Mouse (Mus musculus): Measurements from ENCODE around the gene Hrh1. TPM values are rescaled to one million over a fixed set of nuclear protein-coding genes. Genes with fewer than 3 reads are reported as not detected.

Hrh1 gene
- polyA plus RNA-seq, 1 experiment: 0.48 TPM

- no peak overlapping the region for H3K4me3 ChIP-seq (ENCODE audit: control insufficient read depth, low read depth, low read length)
- H3K36me3 ChIP-seq (ENCODE audit: control insufficient read depth, insufficient read depth, low read length): no peaks in the 10 kb centered on the region
- TF ChIP-seq POLR2A (IDR thresholded peaks at IDR 0.05; ENCODE audit: control insufficient read depth, low read depth, low read length) (no peak), CTCF (IDR thresholded peaks at IDR 0.05; ENCODE audit: control insufficient read depth, insufficient read depth, insufficient replicate concordance, low read depth, low read length) (no peak)
- no peaks in the 10 kb centered on the region for H3K27me3 ChIP-seq (ENCODE audit: control insufficient read depth, insufficient read depth, low read length)
- no peaks in the 10 kb centered on the region for H3K4me1 ChIP-seq (ENCODE audit: control insufficient read depth, insufficient read depth, low read length)
- no peak overlapping the region for H3K27ac ChIP-seq (ENCODE audit: control insufficient read depth, insufficient read depth, low read depth, low read length)
Measured at GRCm38 (mm10) chr6:114368196-114368595, 29.5 kb upstream of the Hrh1 start.

- TF ChIP-seq CTCF (IDR thresholded peaks at IDR 0.05; ENCODE audit: control insufficient read depth, insufficient read depth, insufficient replicate concordance, low read depth, low read length) (no peak), POLR2A (IDR thresholded peaks at IDR 0.05; ENCODE audit: control insufficient read depth, low read depth, low read length) (no peak)
- H3K36me3 ChIP-seq (ENCODE audit: control insufficient read depth, insufficient read depth, low read length): no peaks in the 10 kb centered on the region
- no peak overlapping the region for H3K4me3 ChIP-seq (ENCODE audit: control insufficient read depth, low read depth, low read length)
- no peak overlapping the region for H3K27ac ChIP-seq (ENCODE audit: control insufficient read depth, insufficient read depth, low read depth, low read length)
- no peaks in the 10 kb centered on the region for H3K4me1 ChIP-seq (ENCODE audit: control insufficient read depth, insufficient read depth, low read length)
- no peaks in the 10 kb centered on the region for H3K27me3 ChIP-seq (ENCODE audit: control insufficient read depth, insufficient read depth, low read length)
Measured at GRCm38 (mm10) chr6:114372741-114373140, 25.0 kb upstream of the Hrh1 start.

DNA sequence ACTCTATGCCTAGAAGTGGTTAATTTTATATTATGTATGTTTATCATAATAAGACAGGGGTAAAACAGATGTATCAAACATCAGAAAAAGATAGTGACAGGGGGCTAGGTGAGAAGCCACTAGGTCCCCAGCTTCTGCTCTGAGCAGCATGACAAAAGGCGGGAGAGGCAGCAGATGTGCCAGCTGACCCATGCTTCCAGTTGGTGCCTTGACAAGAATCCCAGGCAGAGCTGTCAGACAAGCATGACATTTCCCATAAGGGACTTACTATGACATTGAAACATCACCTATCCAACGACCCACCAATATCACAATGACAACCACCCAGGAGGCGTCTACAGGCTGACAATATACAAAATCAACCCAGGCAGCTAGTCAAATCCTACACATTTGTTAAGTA is 16.9 kb upstream of the Hrh1 start:
- H3K4me3 ChIP-seq (ENCODE audit: control insufficient read depth, low read depth, low read length): no peak overlapping the region
- no peak overlapping the region for H3K27ac ChIP-seq (ENCODE audit: control insufficient read depth, insufficient read depth, low read depth, low read length)
- TF ChIP-seq CTCF (IDR thresholded peaks at IDR 0.05; ENCODE audit: control insufficient read depth, insufficient read depth, insufficient replicate concordance, low read depth, low read length) (no peak), POLR2A (IDR thresholded peaks at IDR 0.05; ENCODE audit: control insufficient read depth, low read depth, low read length) (no peak)
- H3K36me3 ChIP-seq (ENCODE audit: control insufficient read depth, insufficient read depth, low read length): no peaks in the 10 kb centered on the region
- no peaks in the 10 kb centered on the region for H3K4me1 ChIP-seq (ENCODE audit: control insufficient read depth, insufficient read depth, low read length)
- H3K27me3 ChIP-seq (ENCODE audit: control insufficient read depth, insufficient read depth, low read length): no peaks in the 10 kb centered on the region

DNA sequence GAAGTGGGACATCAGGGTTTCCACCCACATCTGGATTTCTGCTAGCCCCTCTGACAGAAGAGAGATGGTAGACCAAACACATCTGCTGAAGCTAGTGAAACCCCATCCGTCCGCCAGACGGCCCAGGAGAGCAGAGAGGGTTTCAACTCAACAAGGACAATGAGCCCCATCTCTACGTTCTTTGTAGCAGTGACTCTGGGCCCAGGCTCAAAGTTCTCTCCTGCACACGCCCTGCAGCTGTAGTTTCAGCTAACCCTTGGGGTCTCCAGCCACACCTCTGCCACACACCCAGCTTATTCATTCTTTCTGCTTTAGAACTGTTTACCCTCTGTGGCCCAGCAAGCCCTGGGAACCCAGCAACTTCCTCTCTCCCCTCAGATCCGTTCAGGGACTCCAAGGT is 10.4 kb upstream of the Hrh1 start:
- Histone ChIP-seq H3K27me3 (ENCODE audit: control insufficient read depth, insufficient read depth, low read length) (no peaks in the 10 kb centered on the region), H3K36me3 (ENCODE audit: control insufficient read depth, insufficient read depth, low read length) (no peaks in the 10 kb centered on the region), H3K4me1 (ENCODE audit: control insufficient read depth, insufficient read depth, low read length) (no peaks in the 10 kb centered on the region), H3K27ac (ENCODE audit: control insufficient read depth, insufficient read depth, low read depth, low read length) (no peak overlapping the region), H3K4me3 (ENCODE audit: control insufficient read depth, low read depth, low read length) (no peak overlapping the region)
- TF ChIP-seq POLR2A (IDR thresholded peaks at IDR 0.05; ENCODE audit: control insufficient read depth, low read depth, low read length): no peak
- no peak for TF ChIP-seq CTCF (IDR thresholded peaks at IDR 0.05; ENCODE audit: control insufficient read depth, insufficient read depth, insufficient replicate concordance, low read depth, low read length)

DNA sequence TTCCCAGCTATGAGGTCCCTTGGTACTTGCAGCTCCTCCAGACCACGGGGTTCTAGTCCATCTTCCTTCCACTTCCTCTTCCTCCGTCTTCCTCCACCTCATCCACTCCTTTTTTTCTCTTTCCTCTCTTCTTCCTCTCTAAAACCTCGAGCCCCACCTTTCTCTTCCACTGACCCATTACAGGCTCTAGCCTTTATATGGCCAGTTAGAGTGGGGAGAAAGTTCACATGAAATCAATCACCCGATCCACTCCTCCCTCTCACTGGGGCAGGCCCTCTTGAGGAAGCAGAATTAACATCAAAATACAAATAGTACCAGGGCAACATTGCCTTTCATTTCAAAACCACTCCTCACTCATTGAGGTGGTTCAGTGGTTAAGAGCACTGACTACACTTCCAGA is 9.9 kb upstream of the Hrh1 start:
- H3K27ac ChIP-seq (ENCODE audit: control insufficient read depth, insufficient read depth, low read depth, low read length): no peak overlapping the region
- TF ChIP-seq POLR2A (IDR thresholded peaks at IDR 0.05; ENCODE audit: control insufficient read depth, low read depth, low read length): no peak
- TF ChIP-seq CTCF (IDR thresholded peaks at IDR 0.05; ENCODE audit: control insufficient read depth, insufficient read depth, insufficient replicate concordance, low read depth, low read length): no peak
- no peaks in the 10 kb centered on the region for H3K36me3 ChIP-seq (ENCODE audit: control insufficient read depth, insufficient read depth, low read length)
- no peak overlapping the region for H3K4me3 ChIP-seq (ENCODE audit: control insufficient read depth, low read depth, low read length)
- H3K4me1 ChIP-seq (ENCODE audit: control insufficient read depth, insufficient read depth, low read length): no peaks in the 10 kb centered on the region
- no peaks in the 10 kb centered on the region for H3K27me3 ChIP-seq (ENCODE audit: control insufficient read depth, insufficient read depth, low read length)

GRCm38 (mm10) chr6:114390129-114390528 is 7.6 kb upstream of the Hrh1 start:
- no peaks in the 10 kb centered on the region for H3K27me3 ChIP-seq (ENCODE audit: control insufficient read depth, insufficient read depth, low read length)
- H3K27ac ChIP-seq (ENCODE audit: control insufficient read depth, insufficient read depth, low read depth, low read length): no peak overlapping the region
- no peaks in the 10 kb centered on the region for H3K4me1 ChIP-seq (ENCODE audit: control insufficient read depth, insufficient read depth, low read length)
- no peaks in the 10 kb centered on the region for H3K36me3 ChIP-seq (ENCODE audit: control insufficient read depth, insufficient read depth, low read length)
- TF ChIP-seq POLR2A (IDR thresholded peaks at IDR 0.05; ENCODE audit: control insufficient read depth, low read depth, low read length) (no peak), CTCF (IDR thresholded peaks at IDR 0.05; ENCODE audit: control insufficient read depth, insufficient read depth, insufficient replicate concordance, low read depth, low read length) (no peak)
- no peak overlapping the region for H3K4me3 ChIP-seq (ENCODE audit: control insufficient read depth, low read depth, low read length)

DNA sequence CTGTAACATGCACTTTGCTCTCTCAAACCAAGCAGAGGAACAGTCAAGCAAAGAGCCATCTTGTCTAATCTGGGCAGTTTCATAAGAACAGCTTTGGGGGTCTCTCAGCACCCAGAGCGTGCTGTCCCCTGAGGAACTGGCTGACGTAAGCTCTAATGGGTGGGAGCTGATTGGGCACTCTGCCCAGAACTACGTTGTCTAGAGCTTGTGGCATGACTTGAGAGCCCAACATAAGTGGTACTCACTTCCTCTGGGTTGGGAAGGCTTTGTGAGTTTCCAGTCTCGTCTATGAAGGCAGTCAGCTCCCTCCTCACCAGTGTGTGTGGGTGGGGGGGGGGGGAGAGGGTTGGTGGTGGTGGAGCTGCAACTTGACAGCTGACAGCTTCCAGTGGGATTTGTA is 2.8 kb upstream of the Hrh1 start:
- H3K4me3 ChIP-seq (ENCODE audit: control insufficient read depth, low read depth, low read length): no peak overlapping the region
- TF ChIP-seq POLR2A (IDR thresholded peaks at IDR 0.05; ENCODE audit: control insufficient read depth, low read depth, low read length) (no peak), CTCF (IDR thresholded peaks at IDR 0.05; ENCODE audit: control insufficient read depth, insufficient read depth, insufficient replicate concordance, low read depth, low read length) (no peak)
- no peak overlapping the region for H3K27ac ChIP-seq (ENCODE audit: control insufficient read depth, insufficient read depth, low read depth, low read length)
- H3K4me1 ChIP-seq (ENCODE audit: control insufficient read depth, insufficient read depth, low read length): peaks cover 5% of the 10 kb centered on the region
- H3K36me3 ChIP-seq (ENCODE audit: control insufficient read depth, insufficient read depth, low read length): no peaks in the 10 kb centered on the region
- H3K27me3 ChIP-seq (ENCODE audit: control insufficient read depth, insufficient read depth, low read length): peaks cover 2% of the 10 kb centered on the region; the same call in 1 of the 2 replicates

- TF ChIP-seq POLR2A (IDR thresholded peaks at IDR 0.05; ENCODE audit: control insufficient read depth, low read depth, low read length): no peak
- TF ChIP-seq CTCF (IDR thresholded peaks at IDR 0.05; ENCODE audit: control insufficient read depth, insufficient read depth, insufficient replicate concordance, low read depth, low read length): no peak
- no peaks in the 10 kb centered on the region for H3K36me3 ChIP-seq (ENCODE audit: control insufficient read depth, insufficient read depth, low read length)
- H3K4me1 ChIP-seq (ENCODE audit: control insufficient read depth, insufficient read depth, low read length): peaks cover 5% of the 10 kb centered on the region
- no peak overlapping the region for H3K27ac ChIP-seq (ENCODE audit: control insufficient read depth, insufficient read depth, low read depth, low read length)
- peaks cover 2% of the 10 kb centered on the region; the same call in 1 of the 2 replicates for H3K27me3 ChIP-seq (ENCODE audit: control insufficient read depth, insufficient read depth, low read length)
- H3K4me3 ChIP-seq (ENCODE audit: control insufficient read depth, low read depth, low read length): no peak overlapping the region
Measured at GRCm38 (mm10) chr6:114396605-114397004, 1.1 kb upstream of the Hrh1 start.
